Mouse (Mus musculus): ENCODE data around the gene Serp2. TPM values are rescaled to one million over a fixed set of nuclear protein-coding genes. Genes with fewer than 3 reads are reported as not detected.
A peak's percentile ranks its signal among the peaks of the same experiment; 100 is the strongest.
"Not testable (repeated sequence)": the region's sequence is repeated elsewhere in the genome, so short reads cannot be mapped to it uniquely, and the experiment has no call there.

Gene Serp2
- polyA plus RNA-seq, 1 experiment from 2014 or later: 5.1 TPM

GRCm38 (mm10) chr14:76566711-76567110 is 10.0 kb upstream of the Serp2 start:
- H3K36me3 ChIP-seq (ENCODE audit: insufficient read depth, low read length): no peaks in the 10 kb centered on the region
- no peak for ATAC-seq
- no peak for DNase-seq (ENCODE audit: low spot score)
- no peak overlapping the region for H3K4me3 ChIP-seq (ENCODE audit: low read depth, low read length)
- no peak overlapping the region for H3K27ac ChIP-seq (ENCODE audit: low read length)
- H3K9me3 ChIP-seq (ENCODE audit: low read length): no peaks in the 10 kb centered on the region
- H3K9ac ChIP-seq (replicated peaks; ENCODE audit: low read depth): no peak overlapping the region
- H3K4me2 ChIP-seq (replicated peaks; ENCODE audit: low read depth, low read length): no peak overlapping the region
- peaks cover 5% of the 10 kb centered on the region; the same call in 1 of the 2 replicates for H3K4me1 ChIP-seq (ENCODE audit: insufficient read depth, low read depth, low read length)
- no peaks in the 10 kb centered on the region for H3K27me3 ChIP-seq (replicated peaks; ENCODE audit: insufficient read depth, low read length)
- no peak for TF ChIP-seq CTCF (IDR thresholded peaks at IDR 0.05)
- TF ChIP-seq EP300 (IDR thresholded peaks at IDR 0.05): no peak
- WGBS: 80% methylated on average over 8 of the region's 8 CpGs

GRCm38 (mm10) chr14:76566193-76566592 is 9.5 kb upstream of the Serp2 start:
- peaks cover 5% of the 10 kb centered on the region; the same call in 1 of the 2 replicates for H3K4me1 ChIP-seq (ENCODE audit: insufficient read depth, low read depth, low read length)
- no peak overlapping the region for H3K27ac ChIP-seq (ENCODE audit: low read length)
- DNase-seq (ENCODE audit: low spot score) (no peak), ATAC-seq (no peak)
- H3K27me3 ChIP-seq (replicated peaks; ENCODE audit: insufficient read depth, low read length): no peaks in the 10 kb centered on the region
- no peak overlapping the region for H3K9ac ChIP-seq (replicated peaks; ENCODE audit: low read depth)
- H3K4me2 ChIP-seq (replicated peaks; ENCODE audit: low read depth, low read length): no peak overlapping the region
- H3K9me3 ChIP-seq (ENCODE audit: low read length): no peaks in the 10 kb centered on the region
- H3K36me3 ChIP-seq (ENCODE audit: insufficient read depth, low read length): no peaks in the 10 kb centered on the region
- no peak for TF ChIP-seq CTCF (IDR thresholded peaks at IDR 0.05)
- no peak for TF ChIP-seq EP300 (IDR thresholded peaks at IDR 0.05)
- WGBS: 79% methylated on average over 4 of the region's 4 CpGs
- no peak overlapping the region for H3K4me3 ChIP-seq (ENCODE audit: low read depth, low read length)

- no peaks in the 10 kb centered on the region for H3K27me3 ChIP-seq (replicated peaks; ENCODE audit: insufficient read depth, low read length)
- TF ChIP-seq EP300 (IDR thresholded peaks at IDR 0.05): no peak
- TF ChIP-seq CTCF (IDR thresholded peaks at IDR 0.05): no peak
- H3K4me1 ChIP-seq (ENCODE audit: insufficient read depth, low read depth, low read length): no peaks in the 10 kb centered on the region
- DNase-seq (ENCODE audit: low spot score) (no peak), ATAC-seq (no peak)
- no peak overlapping the region for H3K4me3 ChIP-seq (ENCODE audit: low read depth, low read length)
- 87% methylated on average over 2 of the region's 2 CpGs for WGBS
- H3K9ac ChIP-seq (replicated peaks; ENCODE audit: low read depth): no peak overlapping the region
- H3K9me3 ChIP-seq (ENCODE audit: low read length): no peaks in the 10 kb centered on the region
- H3K4me2 ChIP-seq (replicated peaks; ENCODE audit: low read depth, low read length): no peak overlapping the region
- no peaks in the 10 kb centered on the region for H3K36me3 ChIP-seq (ENCODE audit: insufficient read depth, low read length)
- no peak overlapping the region for H3K27ac ChIP-seq (ENCODE audit: low read length)
Observed at GRCm38 (mm10) chr14:76559208-76559607, 2.5 kb upstream of the Serp2 start.

- H3K9me3 ChIP-seq (ENCODE audit: low read length); H3K9ac ChIP-seq (replicated peaks; ENCODE audit: low read depth); H3K27ac ChIP-seq (ENCODE audit: low read length); H3K36me3 ChIP-seq (ENCODE audit: insufficient read depth, low read length); H3K27me3 ChIP-seq (replicated peaks; ENCODE audit: insufficient read depth, low read length); H3K4me2 ChIP-seq (replicated peaks; ENCODE audit: low read depth, low read length); H3K4me1 ChIP-seq (ENCODE audit: insufficient read depth, low read depth, low read length); DNase-seq (ENCODE audit: low spot score); H3K4me3 ChIP-seq (ENCODE audit: low read depth, low read length): not testable (repeated sequence)
- 50% methylated on average over 8 of the region's 8 CpGs for WGBS
- ATAC-seq: peak; percentile 28; the same call in 1 of the 2 replicates
Observed at GRCm38 (mm10) chr14:76558171-76558570, 1.5 kb upstream of the Serp2 start.

GRCm38 (mm10) chr14:76556031-76556851 is 448 bp downstream of the Serp2 start:
- peak overlapping the region; percentile 30 for H3K9ac ChIP-seq (replicated peaks; ENCODE audit: low read depth)
- TF ChIP-seq CTCF (IDR thresholded peaks at IDR 0.05) (no peak; the same call in 1 of the 2 replicates), EP300 (IDR thresholded peaks at IDR 0.05) (no peak)
- H3K9me3 ChIP-seq (ENCODE audit: low read length): no peaks in the 10 kb centered on the region
- no peaks in the 10 kb centered on the region for H3K36me3 ChIP-seq (ENCODE audit: insufficient read depth, low read length)
- H3K4me3 ChIP-seq (ENCODE audit: low read depth, low read length): peak overlapping the region; percentile 43
- ATAC-seq: peak; percentile 66
- peak overlapping the region; percentile 71 for H3K4me2 ChIP-seq (replicated peaks; ENCODE audit: low read depth, low read length)
- H3K27me3 ChIP-seq (replicated peaks; ENCODE audit: insufficient read depth, low read length): no peaks in the 10 kb centered on the region
- no peak overlapping the region for H3K27ac ChIP-seq (ENCODE audit: low read length)
- under 1% methylated on average over 53 of the region's 67 CpGs for WGBS
- peak; percentile 58 for DNase-seq (ENCODE audit: low spot score)
- no peaks in the 10 kb centered on the region for H3K4me1 ChIP-seq (ENCODE audit: insufficient read depth, low read depth, low read length)

GRCm38 (mm10) chr14:76555263-76556030 is 1.2 kb downstream of the Serp2 start:
- no peak overlapping the region for H3K27ac ChIP-seq (ENCODE audit: low read length)
- peak overlapping the region; percentile 71; the same call in 1 of the 2 replicates for H3K4me2 ChIP-seq (replicated peaks; ENCODE audit: low read depth, low read length)
- TF ChIP-seq CTCF (IDR thresholded peaks at IDR 0.05) (no peak), EP300 (IDR thresholded peaks at IDR 0.05) (no peak)
- no peaks in the 10 kb centered on the region for H3K9me3 ChIP-seq (ENCODE audit: low read length)
- DNase-seq (ENCODE audit: low spot score) (peak; percentile 23), ATAC-seq (no peak; the same call in 1 of the 2 replicates)
- H3K27me3 ChIP-seq (replicated peaks; ENCODE audit: insufficient read depth, low read length): no peaks in the 10 kb centered on the region
- H3K9ac ChIP-seq (replicated peaks; ENCODE audit: low read depth): no peak overlapping the region; the same call in 1 of the 2 replicates
- no peak overlapping the region for H3K4me3 ChIP-seq (ENCODE audit: low read depth, low read length)
- no peaks in the 10 kb centered on the region for H3K36me3 ChIP-seq (ENCODE audit: insufficient read depth, low read length)
- 51% methylated on average over 18 of the region's 18 CpGs for WGBS
- no peaks in the 10 kb centered on the region for H3K4me1 ChIP-seq (ENCODE audit: insufficient read depth, low read depth, low read length)
